Mouse (Mus musculus): ENCODE data around the gene Atp10b.
"Not testable (repeated sequence)": the region's sequence is repeated elsewhere in the genome, so short reads cannot be mapped to it uniquely, and the experiment has no call there.

Atp10b gene

DNA sequence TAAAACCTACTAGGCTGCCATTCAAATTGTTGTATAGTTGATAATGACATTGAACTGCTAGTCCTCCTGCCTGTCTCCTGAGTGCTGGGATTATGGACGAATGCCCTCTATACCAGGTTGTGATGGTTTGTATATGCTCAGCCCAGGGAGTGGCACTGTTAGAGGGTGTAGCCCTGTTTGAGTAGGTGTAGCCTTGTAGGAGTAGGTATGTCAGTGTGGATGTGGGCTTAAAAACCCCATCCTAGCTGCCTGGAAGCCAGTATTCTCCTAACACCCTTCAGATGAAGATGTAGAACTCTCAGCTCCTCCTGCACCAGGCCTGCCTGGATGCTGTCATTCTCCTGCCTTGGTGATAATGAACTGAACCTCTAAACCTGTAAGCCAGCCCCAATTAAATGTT lies at the start of gene Atp10b:
TSS of gene Atp10b (plus strand) at position 301 of the 400 bp plus-strand sequence.
- DNase-seq (ENCODE audit: low read depth, low spot score): no peak

GRCm38 (mm10) chr11:43101357-43101756 lies 48.3 kb upstream of the Atp10b start:
- no peak for DNase-seq (ENCODE audit: low read depth, low spot score)

- DNase-seq (ENCODE audit: low read depth, low spot score): no peak
These were observed 23.7 kb upstream of the Atp10b start for GRCm38 (mm10) chr11:43125908-43126477.

- not testable (repeated sequence) for DNase-seq (ENCODE audit: low read depth, low spot score)
These were observed 23.1 kb upstream of the Atp10b start for GRCm38 (mm10) chr11:43126573-43126972.

GRCm38 (mm10) chr11:43141296-43141695 lies 8.4 kb upstream of the Atp10b start:
- no peak for DNase-seq (ENCODE audit: low read depth, low spot score)

GRCm38 (mm10) chr11:43142811-43143210 lies 6.9 kb upstream of the Atp10b start:
- DNase-seq (ENCODE audit: low read depth, low spot score): no peak

DNA sequence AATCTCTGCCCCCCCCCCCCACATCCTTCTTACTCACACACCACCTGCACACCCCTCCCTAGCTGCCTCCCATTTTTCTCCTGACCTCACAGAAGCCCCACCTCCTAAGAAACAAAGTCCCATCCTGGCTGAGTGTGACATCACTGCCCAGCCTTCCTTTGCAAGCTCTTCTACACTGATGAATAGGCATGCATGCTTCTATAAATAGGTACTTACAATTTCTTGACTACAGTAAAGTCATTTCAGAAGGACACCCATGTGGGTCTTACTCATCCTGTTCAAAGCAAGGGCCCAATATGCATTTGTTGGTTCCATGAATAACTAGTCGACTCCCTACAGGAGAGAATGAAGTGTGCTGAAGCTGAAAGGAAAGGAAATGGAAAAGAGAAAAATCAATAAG lies 5.5 kb upstream of the Atp10b start:
- DNase-seq (ENCODE audit: low read depth, low spot score): no peak

- not testable (repeated sequence) for DNase-seq (ENCODE audit: low read depth, low spot score)
These were observed 4.8 kb upstream of the Atp10b start for GRCm38 (mm10) chr11:43144882-43145281.

DNA sequence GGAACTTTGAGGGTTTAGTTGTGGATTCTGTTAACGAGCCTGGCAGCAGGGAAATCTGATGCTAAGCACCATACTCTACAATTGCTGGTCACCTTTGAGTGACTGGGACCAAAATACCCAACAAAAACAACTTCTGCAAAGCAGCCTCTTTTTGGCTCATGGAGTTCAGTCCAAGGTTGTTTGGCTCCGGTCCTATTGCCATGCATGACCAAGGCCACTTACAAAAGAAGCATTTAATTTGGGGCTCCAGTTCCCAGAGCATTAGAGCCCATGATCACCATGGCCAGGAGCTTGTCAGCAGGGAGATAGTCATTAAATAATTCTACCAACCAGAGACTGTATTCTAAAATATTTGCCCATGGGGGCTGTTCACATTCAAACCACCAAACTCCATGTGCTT lies 2.3 kb upstream of the Atp10b start:
- no peak for DNase-seq (ENCODE audit: low read depth, low spot score)

DNA sequence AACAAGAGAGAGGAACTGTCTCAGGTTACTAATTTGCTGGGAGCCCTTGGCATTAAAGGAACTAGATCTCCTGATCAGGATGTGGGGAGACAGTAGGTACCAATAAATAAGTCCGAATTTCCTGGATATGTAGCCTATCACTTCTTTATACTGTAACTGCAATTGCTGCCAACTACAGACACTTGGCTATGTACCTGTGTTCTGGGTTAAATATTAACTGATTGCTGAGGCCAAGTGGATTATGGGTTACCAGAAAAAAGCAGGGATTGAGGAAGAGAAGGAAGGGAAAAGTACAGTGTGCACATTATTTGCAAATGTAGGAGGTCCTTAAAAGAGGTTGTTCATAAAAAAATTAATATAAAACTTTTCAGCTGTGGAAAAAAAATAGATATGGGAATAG lies 1.3 kb upstream of the Atp10b start:
- DNase-seq (ENCODE audit: low read depth, low spot score): no peak

DNA sequence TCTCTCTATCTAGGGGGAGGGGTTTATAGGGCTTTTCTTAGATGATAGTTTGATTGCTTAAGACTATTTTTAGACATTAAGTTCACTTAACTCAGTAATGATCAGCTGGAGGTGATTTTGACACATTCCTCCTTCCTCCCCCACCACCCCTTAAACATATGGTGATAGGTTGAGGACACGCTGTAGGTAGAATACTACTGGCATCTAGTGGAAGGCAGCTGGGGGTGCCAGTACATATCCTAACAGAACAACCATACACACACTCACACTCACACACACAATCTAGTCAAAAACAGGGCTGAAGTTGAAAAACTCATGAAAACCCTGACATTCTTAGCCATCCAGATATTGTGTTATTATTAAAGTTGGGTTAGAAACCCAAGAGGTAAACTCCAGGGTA lies 5.3 kb downstream of the Atp10b start:
- DNase-seq (ENCODE audit: low read depth, low spot score): no peak

- no peak for DNase-seq (ENCODE audit: low read depth, low spot score)
These were observed 5.7 kb downstream of the Atp10b start for GRCm38 (mm10) chr11:43155417-43155816.

- DNase-seq (ENCODE audit: low read depth, low spot score): no peak
These were observed 9.1 kb downstream of the Atp10b start for GRCm38 (mm10) chr11:43158814-43159213.

GRCm38 (mm10) chr11:43160188-43160942 lies 10.7 kb downstream of the Atp10b start:
- DNase-seq (ENCODE audit: low read depth, low spot score): no peak

GRCm38 (mm10) chr11:43170601-43171000 lies 20.9 kb downstream of the Atp10b start:
- DNase-seq (ENCODE audit: low read depth, low spot score): no peak

GRCm38 (mm10) chr11:43174359-43175116 lies 24.9 kb downstream of the Atp10b start:
- no peak for DNase-seq (ENCODE audit: low read depth, low spot score)

DNA sequence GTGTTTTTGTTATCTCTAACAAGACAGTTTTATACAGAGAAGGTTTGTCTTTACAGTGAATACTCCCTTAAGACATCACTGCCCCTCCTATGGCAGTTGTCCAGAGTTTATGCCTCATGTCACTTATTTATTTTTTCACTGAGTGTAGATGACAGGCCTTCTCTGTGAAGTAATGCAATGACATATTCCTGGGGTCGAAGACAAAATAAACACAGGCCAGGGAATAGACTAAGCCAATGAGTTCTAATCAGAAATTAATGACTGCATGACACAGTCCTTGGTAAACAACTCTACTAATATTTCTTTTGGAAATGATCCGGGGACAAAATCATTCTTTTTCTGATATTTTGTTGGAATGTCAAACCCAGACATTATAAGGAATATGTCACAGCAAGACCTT lies 32.7 kb downstream of the Atp10b start:
- DNase-seq (ENCODE audit: low read depth, low spot score): no peak

DNA sequence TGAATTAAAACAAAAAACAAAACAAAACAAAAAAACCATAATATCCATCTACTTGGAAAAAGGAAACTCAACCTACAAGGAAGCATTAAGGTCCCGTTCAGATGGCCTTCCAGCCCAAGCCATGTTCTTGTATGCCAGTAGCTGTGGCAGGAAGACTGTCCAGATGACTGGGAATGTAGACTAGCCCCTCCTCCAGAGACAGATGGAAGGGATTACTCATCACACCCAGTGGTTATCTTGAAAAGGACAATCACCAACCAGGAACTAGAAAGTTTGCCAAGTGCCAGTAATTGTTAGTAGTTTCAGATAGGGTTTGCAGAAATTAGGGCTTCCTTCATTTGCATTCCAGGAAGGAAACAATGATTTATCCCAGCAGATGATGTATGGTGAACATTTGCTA lies 33.1 kb downstream of the Atp10b start:
- no peak for DNase-seq (ENCODE audit: low read depth, low spot score)

DNA sequence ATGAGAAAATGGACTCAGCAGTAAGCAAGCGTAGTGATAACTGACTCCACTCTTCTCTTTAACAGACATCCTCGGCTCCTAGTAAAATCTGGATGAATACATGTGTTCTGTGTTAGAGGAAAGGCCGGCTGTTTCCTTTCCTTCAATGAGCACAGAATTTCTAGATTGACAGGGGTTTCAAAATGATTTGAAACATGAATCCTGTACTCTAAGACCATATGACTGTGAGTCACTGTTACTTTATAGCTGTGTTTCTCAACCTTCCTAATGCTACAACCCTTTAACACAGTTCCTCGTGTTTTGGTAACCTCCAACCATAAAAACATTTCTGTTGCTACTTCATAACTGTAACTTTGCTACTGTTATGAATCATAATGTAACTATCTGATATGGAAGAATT lies 33.8 kb downstream of the Atp10b start:
- DNase-seq (ENCODE audit: low read depth, low spot score): peak; percentile 16

DNA sequence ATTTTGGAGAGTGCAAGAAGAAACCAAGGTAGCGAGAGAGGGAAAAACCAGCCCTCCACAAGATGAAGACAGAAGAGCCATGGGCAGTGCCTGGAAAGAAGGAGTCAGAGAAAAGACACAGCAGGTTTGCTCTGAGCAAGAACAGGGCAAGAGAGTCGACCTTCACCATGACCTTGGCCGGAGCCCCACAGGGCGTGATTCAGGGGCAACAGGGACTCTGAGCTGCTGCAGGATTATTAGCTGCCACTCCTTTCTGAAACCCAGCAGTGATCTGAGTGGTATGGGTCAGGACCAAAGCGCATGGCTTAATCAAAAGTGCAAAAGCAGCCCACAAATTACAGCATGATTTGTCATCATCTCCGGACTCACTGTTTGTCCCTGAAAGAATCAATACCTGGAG lies 36.6 kb downstream of the Atp10b start:
- no peak for DNase-seq (ENCODE audit: low read depth, low spot score)

DNA sequence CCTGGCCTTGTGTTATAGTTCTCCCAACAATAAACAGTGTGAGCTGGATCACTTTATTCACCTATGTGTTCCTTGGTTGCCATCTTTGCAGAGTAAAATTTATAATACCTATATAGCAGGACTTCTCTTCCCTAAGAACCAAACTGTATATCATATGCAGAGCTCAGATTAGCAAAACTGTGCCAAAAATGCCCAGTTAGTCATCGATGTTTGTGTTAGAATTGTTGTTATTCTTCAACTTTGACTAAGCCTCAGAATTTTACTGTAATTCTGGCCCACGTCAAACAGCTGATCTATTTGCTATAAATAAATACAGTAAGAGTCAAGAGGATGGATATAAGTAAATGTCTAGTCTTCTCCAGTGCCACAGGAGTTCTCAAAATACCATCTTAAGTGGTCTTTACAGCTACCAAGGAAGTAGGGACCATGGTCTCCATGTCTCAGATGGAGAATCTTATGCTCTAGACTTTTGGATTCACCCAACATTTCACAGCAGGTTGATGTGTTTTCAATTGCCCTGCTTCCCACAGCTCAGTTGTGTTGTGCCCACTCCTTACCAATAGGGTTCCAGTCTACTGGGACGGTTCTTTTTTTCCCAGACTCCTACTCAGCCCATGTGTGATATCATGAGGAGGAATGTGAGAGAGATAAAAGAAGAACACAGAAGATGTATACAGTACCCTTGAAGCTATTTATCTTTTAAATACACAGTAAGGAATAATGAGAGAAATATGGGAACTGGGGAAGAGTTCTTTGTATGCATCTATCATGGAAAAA lies 40.3 kb downstream of the Atp10b start:
- DNase-seq (ENCODE audit: low read depth, low spot score): no peak

GRCm38 (mm10) chr11:43198811-43199210 lies 49.1 kb downstream of the Atp10b start:
- DNase-seq (ENCODE audit: low read depth, low spot score): no peak

Data from forelimb bud, embryonic 11.5 days (tissue).